Mouse (Mus musculus) testis, adult 2 months (tissue): ENCODE measurements around the gene H1fx.

Experiments used
- CTCF ChIP-seq: fragments of 200-500 bp; IDR thresholded peaks from 2 replicates; pipeline ENCODE4 v1.5.1; 2012; ENCODE audit warnings: low read depth, mild to moderate bottlenecking, inconsistent platforms, low read length, moderate library complexity; ENCODE audit not compliant: control insufficient read depth, insufficient read depth, insufficient replicate concordance
- POLR2A ChIP-seq: fragments of 200-500 bp; IDR thresholded peaks from 2 replicates; pipeline ENCODE4 v1.6.1; 2012; ENCODE audit warnings: low read depth, mild to moderate bottlenecking, inconsistent platforms, low read length, moderate library complexity; ENCODE audit not compliant: control insufficient read depth

GRCm38 (mm10) chr6:88030432-88030831 lies 49.0 kb upstream of the H1fx start:
- TF ChIP-seq CTCF (no peak), POLR2A (no peak)
